Mouse (Mus musculus) neural tube, embryonic 13.5 days (tissue): Measurements from ENCODE around the gene Them7. TPM values are rescaled to one million over a fixed set of nuclear protein-coding genes. Genes with fewer than 3 reads are reported as not detected.
A peak's percentile ranks its signal among the peaks of the same experiment; 100 is the strongest.

ENCODE experiments used
- ATAC-seq: fragments of 200-750 bp; cut with Nextera tagmentation; 2 replicates; pipeline ENCODE4 v1.8.0; 2017; ENCODE audit warnings: low read depth, mild to moderate bottlenecking, moderate TSS enrichment, moderate library complexity
- H3K27ac ChIP-seq: fragments of 300-500 bp; sonication (generic); replicated peaks from 2 replicates; pipeline ENCODE4 v1.5.1; 2015; ENCODE audit warnings: moderate library complexity, mild to moderate bottlenecking, inconsistent platforms
- H3K27me3 ChIP-seq: fragments of 300-500 bp; sonication (generic); 2 replicates; pipeline ENCODE4 v1.6.1; 2015; ENCODE audit warnings: mild to moderate bottlenecking, inconsistent platforms
- H3K36me3 ChIP-seq: fragments of 300-500 bp; sonication (generic); 2 replicates; pipeline ENCODE4 v1.6.1; 2015; ENCODE audit warnings: mild to moderate bottlenecking, inconsistent platforms
- H3K4me1 ChIP-seq: fragments of 300-500 bp; sonication (generic); replicated peaks from 2 replicates; pipeline ENCODE4 v1.6.1; 2015; ENCODE audit warnings: inconsistent platforms
- H3K4me2 ChIP-seq: fragments of 300-500 bp; sonication (generic); 2 replicates; pipeline ENCODE4 v1.6.1; 2015; ENCODE audit warnings: inconsistent platforms, mild to moderate bottlenecking, moderate library complexity
- H3K4me3 ChIP-seq: fragments of 300-500 bp; sonication (generic); 2 replicates; pipeline ENCODE4 v1.5.1; 2015; ENCODE audit warnings: mild to moderate bottlenecking, inconsistent platforms
- H3K9ac ChIP-seq: fragments of 300-500 bp; sonication (generic); 2 replicates; pipeline ENCODE4 v1.6.1; 2015; ENCODE audit warnings: moderate library complexity, mild to moderate bottlenecking, inconsistent platforms
- H3K9me3 ChIP-seq: fragments of 300-500 bp; sonication (generic); 2 replicates; pipeline ENCODE4 v1.6.1; 2016; ENCODE audit warnings: inconsistent platforms
- WGBS: fragments of 180-500 bp; shearing (Covaris S2); methylation state at CpG from one replicate; pipeline ENCODE4 v1.1.7; 2015; 5-methylcytosine and 5-hydroxymethylcytosine counted together
- polyA plus RNA-seq: library from polyadenylated mRNA; unstranded; fragments of >200 nt; fragmentation: Nextera tagmentation; extraction: Ambion mirVana; gene quantifications from 2 replicates; pipeline ENCODE4 v1.2.1, GENCODE M21; 2015

Gene Them7
- polyA plus RNA-seq, 1 experiment from 2014 or later, result not detected

DNA sequence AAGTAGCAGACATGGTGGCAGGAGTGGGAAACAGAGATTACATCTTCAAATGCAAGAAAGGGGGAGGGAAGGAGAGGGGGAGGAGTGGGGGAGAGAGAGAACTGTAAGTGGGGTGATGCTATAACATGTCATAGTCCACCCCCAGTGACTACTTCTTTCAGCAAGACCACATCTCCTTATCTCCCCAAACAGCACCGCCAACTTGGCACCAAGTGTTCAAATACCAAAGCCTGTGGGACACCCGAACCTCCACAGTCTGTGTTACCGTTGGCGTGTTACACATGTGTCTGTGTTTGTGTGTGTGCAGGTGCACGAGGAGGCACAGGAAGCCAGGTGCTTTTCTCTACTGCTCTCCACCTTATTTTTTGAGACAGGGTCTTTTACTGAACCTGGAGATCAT, 4.9 kb upstream of the Them7 start:
- Histone ChIP-seq H3K27me3 (peaks cover 16% of the 10 kb centered on the region), H3K9ac (no peak overlapping the region), H3K4me3 (no peak overlapping the region), H3K4me1 (peaks cover 3% of the 10 kb centered on the region), H3K4me2 (no peak overlapping the region), H3K36me3 (no peaks in the 10 kb centered on the region), H3K27ac (no peak overlapping the region), H3K9me3 (no peaks in the 10 kb centered on the region)
- no peak for ATAC-seq
- 88% methylated on average over 5 of the region's 5 CpGs for WGBS

DNA sequence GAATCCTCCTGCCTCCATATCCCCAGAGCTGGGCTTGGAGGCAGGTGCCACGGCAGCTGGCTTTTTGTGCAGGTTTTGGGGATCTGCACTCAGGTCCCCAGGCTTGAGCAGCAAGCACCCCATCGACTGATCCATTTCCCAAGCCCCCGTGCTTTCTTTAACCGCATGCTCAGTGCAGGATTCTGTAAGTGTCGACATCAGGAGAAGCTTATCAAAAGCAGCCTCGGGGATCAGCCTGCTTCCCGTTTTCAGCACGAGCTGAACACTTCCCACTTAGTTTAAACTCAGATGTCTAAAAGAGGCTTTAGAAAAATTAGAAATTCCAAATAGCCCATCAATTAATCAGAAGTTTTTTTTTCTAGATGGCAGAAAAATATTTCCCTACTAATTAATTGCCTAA, 4.5 kb upstream of the Them7 start:
- Histone ChIP-seq H3K27me3 (peaks cover 20% of the 10 kb centered on the region), H3K4me2 (no peak overlapping the region), H3K9ac (no peak overlapping the region), H3K9me3 (no peaks in the 10 kb centered on the region), H3K36me3 (no peaks in the 10 kb centered on the region), H3K4me1 (peaks cover 8% of the 10 kb centered on the region), H3K27ac (no peak overlapping the region), H3K4me3 (no peak overlapping the region)
- 81% methylated on average over 8 of the region's 8 CpGs for WGBS
- no peak for ATAC-seq

DNA sequence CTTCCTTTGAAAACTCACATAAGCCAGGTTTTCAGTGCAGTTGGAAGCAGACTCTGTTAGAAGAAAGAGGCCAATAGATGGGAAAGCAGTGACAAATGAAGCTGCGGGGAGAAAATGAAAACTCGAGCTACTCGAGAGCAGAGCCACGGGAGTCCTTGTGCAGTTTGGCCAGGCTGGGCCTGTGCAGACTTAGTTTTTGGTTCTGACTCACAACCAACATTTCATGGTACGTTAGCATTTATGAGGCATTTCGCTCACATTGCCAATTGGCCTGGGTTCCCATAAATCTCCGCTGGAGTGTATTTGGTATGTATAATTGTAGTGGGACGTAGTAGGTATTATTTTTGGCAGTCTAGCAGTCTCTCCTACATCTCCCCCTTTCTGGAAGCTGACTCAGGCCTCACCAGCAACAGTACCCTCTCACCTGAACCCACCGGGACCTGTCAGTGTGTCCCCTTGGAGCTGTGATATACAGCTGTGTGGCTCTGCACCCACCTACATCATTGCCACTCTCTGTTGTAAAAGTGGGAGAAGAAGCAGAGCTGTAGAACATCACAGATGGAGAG, 3.3 kb upstream of the Them7 start:
- H3K4me2 ChIP-seq, result no peak overlapping the region
- H3K27ac ChIP-seq, result no peak overlapping the region
- no peaks in the 10 kb centered on the region for H3K36me3 ChIP-seq
- H3K4me3 ChIP-seq, result no peak overlapping the region
- WGBS, result 44% methylated on average over 9 of the region's 9 CpGs
- H3K9ac ChIP-seq, result no peak overlapping the region
- peaks cover 31% of the 10 kb centered on the region for H3K27me3 ChIP-seq
- no peak for ATAC-seq
- H3K9me3 ChIP-seq, result no peaks in the 10 kb centered on the region
- H3K4me1 ChIP-seq, result peaks cover 11% of the 10 kb centered on the region

DNA sequence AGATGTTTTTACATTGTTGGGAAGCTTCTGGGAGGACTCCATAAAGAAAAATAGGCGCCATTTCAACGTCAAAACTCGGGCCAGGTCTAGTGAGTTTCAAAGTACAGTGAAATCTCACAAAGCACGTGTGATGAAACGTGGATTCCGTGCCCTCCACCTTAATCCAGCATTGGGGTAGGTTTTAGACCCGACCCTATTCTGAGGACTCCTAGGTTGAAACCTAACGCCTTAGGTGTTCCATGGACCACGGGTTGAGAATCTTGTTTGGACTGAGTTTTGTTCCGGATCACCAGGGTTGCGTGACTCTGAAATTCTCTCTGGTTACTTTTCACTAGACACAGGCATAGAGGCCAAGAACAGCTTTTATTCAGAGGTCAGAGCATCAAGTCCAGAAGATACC, 514 bp upstream of the Them7 start:
- peaks cover 11% of the 10 kb centered on the region for H3K4me1 ChIP-seq
- WGBS, result 89% methylated on average over 11 of the region's 11 CpGs
- ATAC-seq, result no peak
- H3K27ac ChIP-seq, result no peak overlapping the region
- no peak overlapping the region for H3K4me2 ChIP-seq
- H3K9me3 ChIP-seq, result no peaks in the 10 kb centered on the region
- peaks cover 49% of the 10 kb centered on the region for H3K27me3 ChIP-seq
- H3K36me3 ChIP-seq, result no peaks in the 10 kb centered on the region
- H3K4me3 ChIP-seq, result no peak overlapping the region
- no peak overlapping the region for H3K9ac ChIP-seq

DNA sequence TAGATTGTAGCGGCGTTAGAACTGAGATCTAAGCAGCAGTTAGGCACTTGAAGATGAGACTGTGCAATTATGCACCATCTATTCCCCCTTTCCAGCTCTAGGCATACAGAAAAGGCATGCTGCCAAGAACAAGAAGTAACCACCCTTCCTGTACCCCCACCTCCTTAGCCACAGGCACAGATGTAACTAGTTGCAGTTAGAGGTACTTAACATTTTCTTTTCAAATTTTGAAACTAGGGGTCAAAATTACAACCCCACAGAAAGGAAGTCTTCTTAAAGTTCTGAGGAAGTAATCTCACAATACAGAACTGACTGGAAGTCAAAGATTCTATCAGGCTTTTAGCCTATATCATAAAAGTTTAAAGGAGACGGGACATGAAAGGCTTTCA, 861 bp downstream of the Them7 start:
- Histone ChIP-seq H3K9ac (no peak overlapping the region), H3K4me2 (no peak overlapping the region), H3K4me1 (peaks cover 11% of the 10 kb centered on the region), H3K27me3 (peaks cover 53% of the 10 kb centered on the region), H3K4me3 (no peak overlapping the region), H3K9me3 (no peaks in the 10 kb centered on the region), H3K36me3 (no peaks in the 10 kb centered on the region), H3K27ac (no peak overlapping the region)
- 49% methylated on average over 3 of the region's 3 CpGs for WGBS
- ATAC-seq, result no peak

- Histone ChIP-seq H3K9ac (no peak overlapping the region), H3K27ac (no peak overlapping the region), H3K9me3 (no peaks in the 10 kb centered on the region), H3K4me2 (no peak overlapping the region), H3K4me1 (peaks cover 11% of the 10 kb centered on the region), H3K27me3 (peaks cover 56% of the 10 kb centered on the region), H3K4me3 (no peak overlapping the region), H3K36me3 (no peaks in the 10 kb centered on the region)
- WGBS, result 67% methylated on average over 7 of the region's 7 CpGs
- ATAC-seq, result no peak
These were observed 2.3 kb downstream of the Them7 start for GRCm38 (mm10) chr2:105226297-105226958.

GRCm38 (mm10) chr2:105228416-105228815, 4.3 kb downstream of the Them7 start:
- Histone ChIP-seq H3K36me3 (no peaks in the 10 kb centered on the region), H3K4me1 (peaks cover 11% of the 10 kb centered on the region), H3K9me3 (no peaks in the 10 kb centered on the region), H3K4me3 (no peak overlapping the region), H3K9ac (no peak overlapping the region), H3K27ac (no peak overlapping the region), H3K27me3 (peaks cover 55% of the 10 kb centered on the region), H3K4me2 (no peak overlapping the region)
- 90% methylated on average over 2 of the region's 2 CpGs for WGBS
- ATAC-seq, result no peak

DNA sequence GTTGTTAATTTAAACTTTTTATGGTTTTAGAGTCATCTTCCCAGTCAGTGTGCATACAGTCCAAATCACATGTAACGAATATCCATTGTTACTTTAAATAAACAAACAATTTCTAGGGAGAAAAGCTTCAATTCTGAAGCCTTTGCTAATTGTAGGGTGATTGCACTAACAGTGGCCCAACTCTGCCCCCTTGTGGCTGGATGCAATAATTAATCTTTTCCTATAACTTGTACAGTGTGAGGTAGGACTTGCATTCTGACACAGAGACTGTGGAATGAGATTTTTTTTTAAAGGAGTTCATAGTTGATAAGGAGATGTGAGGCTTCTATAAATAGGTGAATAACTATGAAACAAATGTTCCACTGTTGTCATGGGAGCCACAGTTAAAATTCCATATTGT, 6.2 kb downstream of the Them7 start:
- Histone ChIP-seq H3K4me1 (no peaks in the 10 kb centered on the region), H3K27me3 (peaks cover 35% of the 10 kb centered on the region), H3K4me2 (no peak overlapping the region), H3K9ac (no peak overlapping the region), H3K4me3 (no peak overlapping the region), H3K9me3 (no peaks in the 10 kb centered on the region), H3K36me3 (no peaks in the 10 kb centered on the region), H3K27ac (no peak overlapping the region)
- 3% methylated on average over 1 of the region's 1 CpGs for WGBS
- ATAC-seq, result peak; percentile 86

- no peak for ATAC-seq
- H3K27me3 ChIP-seq, result peaks cover 16% of the 10 kb centered on the region
These were observed 8.3 kb downstream of the Them7 start for GRCm38 (mm10) chr2:105232386-105232785.

DNA sequence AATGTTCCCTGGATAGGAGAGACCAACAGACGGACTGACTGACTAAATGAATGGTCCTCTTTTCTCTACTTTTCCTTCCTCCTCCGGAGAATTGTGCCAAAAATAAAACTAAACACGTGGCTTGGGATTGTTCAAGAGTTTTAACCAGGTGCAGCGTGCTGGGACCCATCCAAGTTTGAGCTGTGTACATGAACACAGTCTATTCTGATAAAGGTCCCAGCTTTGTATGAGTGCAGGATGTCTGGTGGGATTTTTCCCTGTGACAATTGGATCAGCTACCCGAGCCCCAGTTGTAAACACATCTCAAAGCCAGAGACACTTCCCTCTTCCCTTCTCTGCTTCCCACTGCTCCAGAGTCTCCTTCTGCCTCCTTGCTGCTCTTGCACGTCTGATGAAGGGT, 10.2 kb downstream of the Them7 start:
- Histone ChIP-seq H3K27ac (no peak overlapping the region), H3K4me3 (no peak overlapping the region), H3K9me3 (no peaks in the 10 kb centered on the region), H3K9ac (no peak overlapping the region), H3K27me3 (peaks cover 10% of the 10 kb centered on the region), H3K4me2 (no peak overlapping the region), H3K36me3 (no peaks in the 10 kb centered on the region), H3K4me1 (no peaks in the 10 kb centered on the region)
- WGBS, result 68% methylated on average over 6 of the region's 6 CpGs
- ATAC-seq, result no peak

More at GRCm38 (mm10) chr2:105232386-105232785, 8.3 kb downstream of the Them7 start:
- Histone ChIP-seq H3K36me3 (no peaks in the 10 kb centered on the region), H3K4me1 (no peaks in the 10 kb centered on the region), H3K9me3 (no peaks in the 10 kb centered on the region), H3K4me3 (no peak overlapping the region), H3K4me2 (no peak overlapping the region), H3K9ac (no peak overlapping the region), H3K27ac (no peak overlapping the region)
- 61% methylated on average over 4 of the region's 4 CpGs for WGBS

DNA sequence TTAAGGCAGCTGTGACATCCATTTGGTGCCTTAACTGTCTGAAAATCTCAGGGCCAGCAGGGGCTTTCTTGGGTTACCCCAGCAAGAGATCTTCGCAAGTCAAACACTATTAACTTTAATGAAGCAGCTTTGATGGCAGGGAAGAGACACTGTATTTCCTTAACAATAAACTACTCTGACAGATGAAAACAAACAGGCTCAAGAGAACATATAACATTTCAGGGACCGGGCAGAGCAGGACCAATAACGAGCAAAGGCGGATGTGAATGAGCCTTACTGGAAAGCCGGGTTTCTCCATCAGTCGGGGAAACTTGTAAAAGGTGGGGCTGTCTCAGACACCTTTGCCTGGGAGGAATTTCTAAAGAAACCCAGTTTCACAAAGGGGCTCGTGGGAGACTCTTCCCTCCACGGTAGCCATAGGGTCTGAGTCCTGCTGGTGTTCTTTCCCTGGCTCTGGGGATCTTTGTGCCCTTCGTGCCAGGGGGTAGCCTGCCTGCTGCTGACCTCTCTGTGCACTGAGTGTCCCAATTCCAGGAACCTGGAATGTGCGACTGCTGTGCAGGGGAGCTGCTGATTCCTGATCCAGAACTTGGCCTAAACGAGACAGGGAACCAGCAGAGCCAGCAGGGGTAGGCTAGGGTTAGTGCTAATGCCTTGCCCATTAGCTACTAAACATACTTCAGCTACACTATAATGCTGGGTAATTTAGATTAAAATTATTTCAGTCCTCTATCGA, 11.4 kb downstream of the Them7 start:
- Histone ChIP-seq H3K4me3 (no peak overlapping the region), H3K27ac (no peak overlapping the region), H3K9ac (no peak overlapping the region), H3K27me3 (peaks cover 10% of the 10 kb centered on the region), H3K9me3 (no peaks in the 10 kb centered on the region), H3K36me3 (no peaks in the 10 kb centered on the region), H3K4me2 (no peak overlapping the region), H3K4me1 (no peaks in the 10 kb centered on the region)
- no peak for ATAC-seq
- WGBS, result 47% methylated on average over 12 of the region's 12 CpGs

GRCm38 (mm10) chr2:105237424-105237823, 13.3 kb downstream of the Them7 start:
- Histone ChIP-seq H3K4me2 (no peak overlapping the region), H3K4me1 (no peaks in the 10 kb centered on the region), H3K27ac (no peak overlapping the region), H3K9me3 (no peaks in the 10 kb centered on the region), H3K4me3 (no peak overlapping the region), H3K36me3 (no peaks in the 10 kb centered on the region), H3K9ac (no peak overlapping the region), H3K27me3 (no peaks in the 10 kb centered on the region; the same call in 1 of the 2 replicates)
- WGBS, result 66% methylated on average over 7 of the region's 7 CpGs
- no peak for ATAC-seq
